Mouse (Mus musculus): ENCODE results near the gene Klhdc1.

GRCm38 (mm10) chr12:69293815-69294214 is 52.8 kb downstream of the Klhdc1 start:
- TF ChIP-seq POLR2A (IDR thresholded peaks at IDR 0.05; ENCODE audit: insufficient read depth, low read depth, low read length) (no peak), CTCF (IDR thresholded peaks at IDR 0.05; ENCODE audit: insufficient read depth, low read depth, low read length) (no peak)

Data from olfactory bulb, adult 2 months (tissue).